Mouse (Mus musculus): ENCODE results near the gene Pgbd5.

DNA sequence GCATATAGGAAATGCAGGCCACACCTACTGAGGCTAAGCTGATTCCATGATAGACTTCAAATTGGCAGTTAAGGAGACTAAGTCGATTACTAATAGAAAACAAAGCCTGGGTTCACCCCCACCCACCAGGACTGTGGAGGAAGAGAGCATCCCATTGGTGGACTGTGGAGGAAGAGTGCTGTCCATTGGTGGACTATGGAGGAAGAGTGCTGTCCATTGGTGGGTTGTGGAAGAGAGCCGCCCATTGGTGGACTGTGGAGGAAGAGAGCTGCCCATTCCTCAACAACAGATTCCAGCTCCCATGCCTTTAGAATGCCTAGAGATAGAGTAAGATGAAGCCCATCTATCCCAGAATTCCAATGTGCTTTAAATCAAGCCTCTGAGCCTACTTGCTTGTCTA is 42.9 kb downstream of the Pgbd5 start:
- TF ChIP-seq CTCF (IDR thresholded peaks at IDR 0.05; ENCODE audit: extremely low read depth, insufficient read depth, low read length) (no peak), POLR2A (IDR thresholded peaks at IDR 0.05; ENCODE audit: extremely low read depth, insufficient read depth, low read length) (no peak)
